Mouse (Mus musculus) monocyte, adult 59 days (primary cell): ENCODE data around the gene Brip1. TPM values are rescaled to one million over a fixed set of nuclear protein-coding genes. Genes with fewer than 3 reads are reported as not detected.

Source experiments
- total RNA-seq, 2 experiments: library from RNA; stranded (reverse); gene quantifications; one replicate each; pipeline ENCODE4 v1.2.4; 2023

Brip1 gene
- total RNA-seq = 1 to 10 TPM; 1.2 to 2.4 TPM

DNA sequence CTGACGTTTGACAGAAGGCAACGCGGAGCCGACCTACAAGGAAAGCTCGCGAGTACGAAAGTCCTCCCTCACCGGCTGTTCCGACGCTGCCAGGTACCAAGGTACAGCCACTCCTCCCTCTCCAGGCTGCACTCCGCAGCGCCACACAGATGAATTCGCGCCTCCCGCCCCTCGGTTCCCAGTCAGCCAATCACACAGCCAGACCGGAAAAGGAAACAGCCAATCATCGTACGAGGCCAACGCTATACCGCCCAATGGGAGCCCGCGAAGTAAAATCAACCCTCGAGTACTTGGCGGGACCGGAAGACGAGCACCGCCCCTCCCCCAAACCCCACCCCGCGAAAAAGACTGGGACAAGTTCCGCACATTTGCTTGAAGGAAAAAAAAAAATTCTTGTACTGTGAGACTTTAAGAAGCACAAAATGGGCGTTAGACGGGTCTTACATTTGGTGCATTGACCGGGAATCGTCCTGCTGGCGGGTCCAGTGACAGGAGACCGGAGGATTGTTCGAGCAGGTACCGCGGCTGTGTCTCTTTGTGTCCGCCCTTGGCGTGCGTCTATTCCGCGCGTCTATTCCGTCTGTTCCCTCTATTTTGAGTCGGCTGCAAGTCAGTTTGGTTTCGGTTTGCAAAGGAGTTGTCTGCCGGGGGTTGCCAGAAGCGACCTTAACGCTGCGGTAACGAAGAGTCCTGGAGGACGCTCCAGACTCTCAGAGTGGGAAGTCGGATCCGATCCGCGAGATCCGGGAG, at the start of gene Brip1:
Gene Brip1 (minus strand): TSS at position 157 of the 750 bp plus-strand sequence.

Other genes starting within 250 kb of the Brip1 start
- gene Ints2, start 56.4 kb upstream of the Brip1 start, total RNA-seq = 1 to 10 TPM; 5.5 to 7.7 TPM
- gene Med13, start 156.4 kb upstream of the Brip1 start, total RNA-seq = 10 to 100 TPM; 62.9 to 73.1 TPM